Mouse (Mus musculus): ENCODE data around the gene Gpr33. TPM values are rescaled to one million over a fixed set of nuclear protein-coding genes. Genes with fewer than 3 reads are reported as not detected.

The Gpr33 gene
- not detected in 2 replicates for polyA plus RNA-seq (2021; fragmentation: Nextera tagmentation)
- long read RNA-seq, experiment 1 = 0 reads
- long read RNA-seq, experiment 2 = 0 reads

DNA sequence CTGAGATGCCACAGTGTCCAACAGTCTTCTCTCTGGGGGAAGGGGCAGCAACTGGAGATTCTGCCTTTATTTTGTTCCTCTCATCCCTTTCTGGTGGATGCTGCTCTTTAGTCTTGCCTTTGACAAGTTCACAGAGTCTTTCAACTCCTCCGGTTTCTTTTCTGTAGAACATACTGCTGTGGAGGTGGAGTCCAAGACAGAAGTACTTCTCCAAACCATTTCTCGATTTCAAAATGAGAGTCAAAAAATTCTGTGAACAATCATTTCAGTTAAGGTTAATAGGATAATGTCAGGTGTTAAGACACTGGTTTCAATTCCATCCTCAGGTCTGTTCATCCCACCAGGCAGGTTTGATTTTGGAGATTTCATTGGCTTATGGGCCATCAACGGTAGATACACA, at the start of gene Gpr33:
Gene Gpr33, minus strand, starts transcription at position 101 of the 400 bp plus-strand sequence.

GRCm38 (mm10) chr12:52005877-52006632, 21.8 kb downstream of the Gpr33 start, which contains the start of gene Dtd2:
Gene Dtd2, minus strand, starts transcription at chr12:52006501.

Other genes starting within 250 kb of the Gpr33 start
- gene Hectd1, start 198.5 kb downstream of the Gpr33 start, polyA plus RNA-seq (2021; fragmentation: Nextera tagmentation) = 16.4 and 19.3 TPM in 2 replicates
- 0.90 and 1.3 TPM in 2 replicates for gene Heatr5a, start 56.7 kb downstream of the Gpr33 start, polyA plus RNA-seq (2021; fragmentation: Nextera tagmentation)
- 15.2 and 15.6 TPM in 2 replicates for gene Dtd2, start 21.6 kb downstream of the Gpr33 start, polyA plus RNA-seq (2021; fragmentation: Nextera tagmentation)
- gene Nubpl, start 69.7 kb upstream of the Gpr33 start, polyA plus RNA-seq (2021; fragmentation: Nextera tagmentation) = 4.2 and 4.8 TPM in 2 replicates

All from layer of hippocampus, adult 6 months (tissue).